Mouse (Mus musculus) embryonic fibroblast, embryonic 13.5 days (primary cell): ENCODE measurements at regions not wholly inside any gene's neighbourhood (a gene's known extent, or its start where the extent isn't known, plus 50 kb on each side); places are given as distances from the start of the nearest gene placed in this dataset.

ENCODE experiments used
- H3K27ac ChIP-seq: 2 replicates; pipeline ENCODE4 v1.5.1; 2012; ENCODE audit warnings: low read length, control low read depth, inconsistent platforms; ENCODE audit not compliant: insufficient read depth
- H3K4me1 ChIP-seq: 2 replicates; pipeline ENCODE4 v1.6.1; 2011; ENCODE audit warnings: low read length; ENCODE audit not compliant: control insufficient read depth, insufficient read depth
- H3K4me3 ChIP-seq: 2 replicates; pipeline ENCODE4 v1.5.1; 2011; ENCODE audit warnings: mild to moderate bottlenecking, control low read depth, low read length; ENCODE audit not compliant: insufficient read depth
- CTCF ChIP-seq: IDR thresholded peaks from 2 replicates; pipeline ENCODE4 v1.5.1; 2011; ENCODE audit warnings: mild to moderate bottlenecking, control low read depth, low read length, moderate library complexity, borderline replicate concordance; ENCODE audit not compliant: insufficient read depth
- POLR2A ChIP-seq: IDR thresholded peaks from 2 replicates; pipeline ENCODE4 v1.6.1; 2011; ENCODE audit warnings: low read depth, mild to moderate bottlenecking, control low read depth, low read length, moderate library complexity

- H3K4me1 ChIP-seq: no peaks in the 10 kb centered on the region
- no peak overlapping the region for H3K4me3 ChIP-seq
- H3K27ac ChIP-seq: no peak overlapping the region
- TF ChIP-seq CTCF (no peak), POLR2A (no peak)
These were observed 57.1 kb upstream of the Sash1 start for GRCm38 (mm10) chr10:8942967-8943471.

GRCm38 (mm10) chr10:8936369-8936768 lies 50.5 kb upstream of the Sash1 start:
- peaks cover 3% of the 10 kb centered on the region; the same call in 1 of the 2 replicates for H3K4me1 ChIP-seq
- peak overlapping the region; percentile 0; the same call in 1 of the 2 replicates for H3K27ac ChIP-seq
- H3K4me3 ChIP-seq: no peak overlapping the region
- TF ChIP-seq POLR2A: no peak
